Mouse (Mus musculus) kidney, embryonic 15.5 days (tissue): Measurements from ENCODE around the gene Rhbdf1. TPM values are rescaled to one million over a fixed set of nuclear protein-coding genes. Genes with fewer than 3 reads are reported as not detected.

Experiments used
- ATAC-seq: fragments of 200-750 bp; cut with Nextera tagmentation; replicated peaks from 2 replicates; pipeline ENCODE4 v1.8.0; 2017; ENCODE audit warnings: moderate TSS enrichment; ENCODE audit not compliant: low FRiP score
- H3K27ac ChIP-seq: fragments of 300-500 bp; sonication (generic); 2 replicates; pipeline ENCODE4 v1.5.1; 2015; ENCODE audit warnings: mild to moderate bottlenecking, inconsistent platforms
- H3K27me3 ChIP-seq: fragments of 300-500 bp; sonication (generic); 2 replicates; pipeline ENCODE4 v1.6.1; 2015; ENCODE audit warnings: inconsistent platforms
- H3K36me3 ChIP-seq: fragments of 300-500 bp; sonication (generic); 2 replicates; pipeline ENCODE4 v1.6.1; 2015; ENCODE audit warnings: inconsistent platforms
- H3K4me1 ChIP-seq: fragments of 300-500 bp; sonication (generic); 2 replicates; pipeline ENCODE4 v1.6.1; 2015; ENCODE audit warnings: inconsistent platforms
- H3K4me2 ChIP-seq: fragments of 300-500 bp; sonication (generic); 2 replicates; pipeline ENCODE4 v1.6.1; 2015; ENCODE audit warnings: moderate library complexity, mild to moderate bottlenecking, inconsistent platforms
- H3K4me3 ChIP-seq: fragments of 300-500 bp; sonication (generic); replicated peaks from 2 replicates; pipeline ENCODE4 v1.5.1; 2015; ENCODE audit warnings: mild to moderate bottlenecking, inconsistent platforms
- H3K9ac ChIP-seq: fragments of 300-500 bp; sonication (generic); 2 replicates; pipeline ENCODE4 v1.6.1; 2015; ENCODE audit warnings: mild to moderate bottlenecking, inconsistent platforms
- H3K9me3 ChIP-seq: fragments of 300-500 bp; sonication (generic); replicated peaks from 2 replicates; pipeline ENCODE4 v1.6.1; 2016; ENCODE audit warnings: inconsistent platforms
- WGBS: fragments of 180-500 bp; shearing (Covaris S2); methylation state at CpG from one replicate; pipeline ENCODE4 v1.1.7; 2015; ENCODE audit warnings: mixed read lengths; 5-methylcytosine and 5-hydroxymethylcytosine counted together
- polyA plus RNA-seq: library from polyadenylated mRNA; unstranded; fragments of >200 nt; fragmentation: Nextera tagmentation; extraction: Ambion mirVana; gene quantifications from 2 replicates; pipeline ENCODE4 v1.2.1, GENCODE M21; 2015

Gene Rhbdf1
- polyA plus RNA-seq, 1 experiment from 2014 or later, result 55.4 TPM

- Histone ChIP-seq H3K27ac (no peak overlapping the region), H3K27me3 (no peaks in the 10 kb centered on the region), H3K9ac (no peak overlapping the region), H3K4me1 (peaks cover 24% of the 10 kb centered on the region), H3K4me3 (no peak overlapping the region), H3K36me3 (peaks cover 84% of the 10 kb centered on the region), H3K9me3 (no peaks in the 10 kb centered on the region), H3K4me2 (no peak overlapping the region)
- ATAC-seq, result no peak
- 65% methylated on average over 9 of the region's 9 CpGs for WGBS
These were observed 14.8 kb upstream of the Rhbdf1 start for GRCm38 (mm10) chr11:32236712-32237410.

DNA sequence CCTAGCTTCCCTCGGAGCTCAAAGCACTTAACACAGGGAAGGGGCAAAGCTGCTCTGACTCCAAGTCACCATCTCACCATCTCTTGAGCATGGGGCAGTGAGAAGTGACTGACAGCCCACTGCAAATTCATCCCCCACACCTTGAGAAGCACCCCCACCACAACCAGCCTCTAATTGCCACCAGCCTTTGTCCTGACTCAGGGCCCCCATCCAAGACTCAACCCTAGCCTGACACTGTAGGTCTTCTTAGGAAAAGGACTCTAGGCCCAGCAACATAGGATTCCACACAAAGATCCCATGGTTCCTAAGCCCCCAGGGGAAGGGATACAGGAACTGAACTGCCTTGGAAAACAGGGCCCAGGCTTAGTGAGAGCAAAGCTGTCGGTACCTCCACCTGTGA is 14.0 kb upstream of the Rhbdf1 start:
- Histone ChIP-seq H3K9ac (no peak overlapping the region), H3K4me1 (peaks cover 24% of the 10 kb centered on the region), H3K9me3 (no peaks in the 10 kb centered on the region), H3K27me3 (no peaks in the 10 kb centered on the region), H3K4me3 (no peak overlapping the region), H3K27ac (no peak overlapping the region), H3K36me3 (peaks cover 84% of the 10 kb centered on the region), H3K4me2 (no peak overlapping the region)
- WGBS, result 73% methylated on average over 2 of the region's 2 CpGs
- no peak for ATAC-seq

GRCm38 (mm10) chr11:32235646-32236045 is 13.5 kb upstream of the Rhbdf1 start:
- Histone ChIP-seq H3K27me3 (no peaks in the 10 kb centered on the region), H3K9me3 (no peaks in the 10 kb centered on the region), H3K4me2 (no peak overlapping the region), H3K4me3 (no peak overlapping the region), H3K36me3 (peaks cover 84% of the 10 kb centered on the region), H3K27ac (0 out of 2 replicates have a peak overlapping the region, but pooled peaks have one; percentile 10), H3K9ac (no peak overlapping the region), H3K4me1 (peaks cover 24% of the 10 kb centered on the region)
- no peak for ATAC-seq
- WGBS, result 44% methylated on average over 3 of the region's 3 CpGs

DNA sequence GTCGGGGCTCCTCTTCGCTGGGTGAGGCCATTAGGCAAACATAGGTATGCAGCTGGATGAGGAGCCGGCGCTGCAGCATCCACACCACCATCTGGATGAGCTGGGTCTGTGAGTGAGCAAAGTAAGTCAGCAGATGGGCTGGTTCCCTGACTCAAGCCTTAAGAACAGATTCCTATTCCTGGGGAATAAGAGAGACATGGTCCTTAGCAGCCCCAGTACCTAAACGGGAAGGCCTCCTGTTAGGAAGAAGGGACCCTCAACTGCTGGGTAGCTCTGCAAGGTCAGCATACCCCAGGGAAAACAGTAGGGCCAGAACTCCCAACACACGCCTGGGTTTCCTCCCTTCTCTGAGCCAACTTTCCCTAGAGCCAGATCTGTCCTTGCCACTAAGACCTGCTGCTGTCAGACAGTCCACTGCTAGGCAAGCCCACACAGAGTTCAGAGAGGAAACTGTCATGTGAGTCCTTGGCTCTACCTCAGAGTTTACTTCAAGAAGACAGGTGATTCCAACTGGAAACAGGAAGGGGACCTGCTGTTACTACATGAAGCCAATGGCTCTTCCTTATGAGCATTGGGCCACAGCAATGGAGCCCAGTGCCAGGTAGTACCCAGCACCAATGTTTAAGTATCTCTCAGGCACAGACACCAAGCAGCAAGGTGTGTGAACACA is 12.9 kb upstream of the Rhbdf1 start:
- no peak overlapping the region for H3K9ac ChIP-seq
- H3K4me3 ChIP-seq, result no peak overlapping the region
- no peak for ATAC-seq
- H3K4me2 ChIP-seq, result no peak overlapping the region
- H3K4me1 ChIP-seq, result peaks cover 24% of the 10 kb centered on the region
- H3K36me3 ChIP-seq, result peaks cover 84% of the 10 kb centered on the region
- H3K27me3 ChIP-seq, result no peaks in the 10 kb centered on the region
- 0 out of 2 replicates have a peak overlapping the region, but pooled peaks have one; percentile 13 for H3K27ac ChIP-seq
- no peaks in the 10 kb centered on the region for H3K9me3 ChIP-seq
- 95% methylated on average over 6 of the region's 6 CpGs for WGBS

GRCm38 (mm10) chr11:32233895-32234294 is 11.8 kb upstream of the Rhbdf1 start:
- Histone ChIP-seq H3K9me3 (no peaks in the 10 kb centered on the region), H3K4me3 (no peak overlapping the region), H3K27ac (no peak overlapping the region), H3K36me3 (peaks cover 82% of the 10 kb centered on the region), H3K4me2 (no peak overlapping the region), H3K4me1 (peaks cover 24% of the 10 kb centered on the region), H3K9ac (no peak overlapping the region), H3K27me3 (no peaks in the 10 kb centered on the region)
- WGBS, result 90% methylated on average over 3 of the region's 3 CpGs
- no peak for ATAC-seq

DNA sequence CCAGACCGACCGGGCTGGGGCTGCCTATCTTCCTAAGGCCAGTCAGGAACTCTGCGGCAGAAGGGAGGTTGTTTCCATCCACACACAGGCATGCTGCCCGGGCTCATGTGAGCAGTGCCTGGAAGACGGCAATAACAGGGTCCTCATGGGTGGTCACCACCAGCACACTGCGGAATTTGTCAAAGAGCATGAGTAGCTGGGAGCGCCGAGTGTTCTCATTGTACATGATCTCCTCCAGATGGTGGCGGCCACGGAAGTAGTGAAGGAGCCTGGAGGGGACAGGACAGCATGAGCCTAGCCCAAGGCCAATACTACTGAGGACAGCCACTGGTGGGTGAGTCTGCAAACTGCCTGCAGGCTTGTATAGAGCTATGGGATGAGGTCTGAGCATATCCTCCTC is 10.7 kb upstream of the Rhbdf1 start:
- ATAC-seq, result peak; percentile 24; the same call in 1 of the 2 replicates
- Histone ChIP-seq H3K4me3 (no peak overlapping the region), H3K27ac (0 out of 2 replicates have a peak overlapping the region, but pooled peaks have one; percentile 18), H3K9ac (no peak overlapping the region), H3K4me2 (no peak overlapping the region), H3K27me3 (no peaks in the 10 kb centered on the region), H3K9me3 (no peaks in the 10 kb centered on the region), H3K36me3 (peaks cover 84% of the 10 kb centered on the region), H3K4me1 (peaks cover 22% of the 10 kb centered on the region)
- WGBS, result 81% methylated on average over 10 of the region's 10 CpGs

- H3K36me3 ChIP-seq, result peaks cover 72% of the 10 kb centered on the region
- 93% methylated on average over 2 of the region's 2 CpGs for WGBS
- H3K9me3 ChIP-seq, result no peaks in the 10 kb centered on the region
- H3K4me3 ChIP-seq, result no peak overlapping the region
- no peaks in the 10 kb centered on the region for H3K27me3 ChIP-seq
- H3K4me1 ChIP-seq, result peaks cover 35% of the 10 kb centered on the region
- no peak overlapping the region for H3K4me2 ChIP-seq
- ATAC-seq, result no peak
- H3K27ac ChIP-seq, result no peak overlapping the region
- no peak overlapping the region for H3K9ac ChIP-seq
These were observed 9.0 kb upstream of the Rhbdf1 start for GRCm38 (mm10) chr11:32231125-32231524.

- no peak for ATAC-seq
- no peak overlapping the region for H3K27ac ChIP-seq
- H3K9ac ChIP-seq, result no peak overlapping the region
- H3K36me3 ChIP-seq, result peaks cover 66% of the 10 kb centered on the region
- 83% methylated on average over 4 of the region's 4 CpGs for WGBS
- no peaks in the 10 kb centered on the region for H3K27me3 ChIP-seq
- no peak overlapping the region for H3K4me3 ChIP-seq
- no peak overlapping the region for H3K4me2 ChIP-seq
- H3K9me3 ChIP-seq, result no peaks in the 10 kb centered on the region
- H3K4me1 ChIP-seq, result peaks cover 36% of the 10 kb centered on the region
These were observed 8.1 kb upstream of the Rhbdf1 start for GRCm38 (mm10) chr11:32230220-32230619.

DNA sequence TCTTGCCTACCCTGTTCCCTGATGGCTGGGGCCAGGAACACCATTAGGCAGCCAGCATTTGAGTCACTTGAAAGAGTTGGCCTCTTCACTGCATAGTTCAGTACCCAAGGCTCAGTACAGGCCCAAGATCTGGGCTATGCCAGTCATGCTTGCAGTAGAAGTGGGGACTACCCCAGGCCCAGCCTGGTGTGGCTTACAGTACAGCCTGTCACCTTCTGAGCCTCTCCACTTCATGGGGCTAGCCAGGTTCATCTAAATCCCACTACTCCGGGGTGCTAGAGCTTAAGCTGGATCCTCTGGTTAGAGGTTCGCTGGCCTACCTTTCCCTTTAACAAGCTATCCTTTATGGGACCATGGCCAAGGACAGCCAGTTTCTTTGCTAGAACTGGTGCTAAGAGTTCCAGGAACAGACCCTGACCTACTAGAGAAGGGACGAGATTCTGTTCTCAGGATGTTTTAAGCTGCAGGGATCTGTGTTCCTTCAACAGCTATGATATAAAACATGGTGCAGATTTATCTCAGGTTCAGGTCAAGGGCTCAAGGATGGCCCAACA is 6.3 kb upstream of the Rhbdf1 start:
- ATAC-seq, result no peak
- no peak overlapping the region for H3K4me3 ChIP-seq
- no peak overlapping the region for H3K27ac ChIP-seq

DNA sequence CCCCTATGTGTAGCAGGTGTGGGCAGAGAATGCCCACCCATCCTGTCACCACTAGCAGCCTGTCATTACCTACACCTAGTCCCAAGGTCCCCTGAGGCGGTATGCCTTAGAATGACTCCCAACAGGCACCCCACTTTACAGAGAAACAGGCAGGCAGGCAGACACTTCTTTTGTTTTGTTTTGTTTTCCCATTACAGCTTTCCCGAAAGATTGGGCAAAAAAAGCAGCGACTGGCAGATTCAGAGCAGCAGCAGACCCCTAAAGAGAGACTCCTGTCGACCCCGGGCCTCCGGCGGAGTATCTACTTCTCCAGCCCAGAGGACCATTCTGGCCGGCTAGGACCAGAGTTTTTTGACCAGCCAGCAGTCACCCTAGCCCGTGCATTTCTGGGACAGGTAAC is 5.5 kb upstream of the Rhbdf1 start:
- no peak overlapping the region; the same call in 1 of the 2 replicates for H3K4me2 ChIP-seq
- no peaks in the 10 kb centered on the region for H3K27me3 ChIP-seq
- no peak overlapping the region for H3K9ac ChIP-seq
- no peak overlapping the region for H3K4me3 ChIP-seq
- H3K4me1 ChIP-seq, result peaks cover 54% of the 10 kb centered on the region
- WGBS, result 78% methylated on average over 9 of the region's 9 CpGs
- no peak for ATAC-seq
- no peaks in the 10 kb centered on the region for H3K9me3 ChIP-seq
- no peak overlapping the region for H3K27ac ChIP-seq
- H3K36me3 ChIP-seq, result peaks cover 41% of the 10 kb centered on the region

More for the DNA sequence above, 6.3 kb upstream of the Rhbdf1 start:
- H3K9me3 ChIP-seq, result no peaks in the 10 kb centered on the region
- H3K27me3 ChIP-seq, result no peaks in the 10 kb centered on the region
- H3K4me2 ChIP-seq, result no peak overlapping the region
- H3K9ac ChIP-seq, result no peak overlapping the region
- peaks cover 46% of the 10 kb centered on the region for H3K4me1 ChIP-seq
- H3K36me3 ChIP-seq, result peaks cover 48% of the 10 kb centered on the region
- WGBS, result 89% methylated on average over 3 of the region's 3 CpGs

GRCm38 (mm10) chr11:32227041-32227440 is 4.9 kb upstream of the Rhbdf1 start:
- WGBS, result 50% methylated on average over 1 of the region's 1 CpGs
- Histone ChIP-seq H3K4me1 (peaks cover 59% of the 10 kb centered on the region), H3K36me3 (peaks cover 36% of the 10 kb centered on the region), H3K9me3 (no peaks in the 10 kb centered on the region), H3K27me3 (no peaks in the 10 kb centered on the region), H3K9ac (peak overlapping the region; percentile 76), H3K4me3 (peak overlapping the region; percentile 79), H3K4me2 (peak overlapping the region; percentile 81), H3K27ac (peak overlapping the region; percentile 92; the same call in 1 of the 2 replicates)
- ATAC-seq, result no peak
